Mouse (Mus musculus) ES-E14 (cell line): ENCODE data around the gene Dph6. TPM values are rescaled to one million over a fixed set of nuclear protein-coding genes. Genes with fewer than 3 reads are reported as not detected.

Experiments
- DNase-seq: peaks from one replicate; pipeline ENCODE4 v3.0.0-alpha.2; 2013; ENCODE audit warnings: low read depth, low spot score
- H3K27ac ChIP-seq: 2 replicates; pipeline ENCODE4 v1.5.1; 2012; ENCODE audit warnings: low read depth, mild to moderate bottlenecking, low read length, moderate library complexity, mixed read lengths; ENCODE audit not compliant: poor library complexity, insufficient read depth, severe bottlenecking
- H3K36me3 ChIP-seq: 2 replicates; pipeline ENCODE4 v1.6.1; 2012; ENCODE audit warnings: mild to moderate bottlenecking, low read length, moderate library complexity, mixed read lengths; ENCODE audit not compliant: control insufficient read depth, poor library complexity, insufficient read depth, severe bottlenecking
- H3K4me1 ChIP-seq, 2 experiments: fragments of 150-350 bp in 1 of 2; sonication (generic) in 1 of 2; 2 replicates each; pipeline ENCODE4 v1.6.1; 2012; ENCODE audit warnings: low read length in 2 of 2, mild to moderate bottlenecking in 1 of 2, mixed read lengths in 1 of 2; ENCODE audit not compliant: control insufficient read depth in 2 of 2, insufficient read depth in 2 of 2, poor library complexity in 1 of 2
- H3K4me3 ChIP-seq, 2 experiments: fragments of 150-350 bp in 1 of 2; sonication (generic) in 1 of 2; 2 replicates each; pipeline ENCODE4 v1.5.1; 2012; ENCODE audit warnings: low read length in 2 of 2, low read depth in 1 of 2, mild to moderate bottlenecking in 1 of 2, mixed read lengths in 1 of 2; ENCODE audit not compliant: insufficient read depth in 1 of 2, poor library complexity in 1 of 2, severe bottlenecking in 1 of 2
- H3K9ac ChIP-seq: 2 replicates; pipeline ENCODE4 v1.6.1; 2012; ENCODE audit warnings: low read depth, mild to moderate bottlenecking, low read length, mixed read lengths; ENCODE audit not compliant: poor library complexity, insufficient read depth, severe bottlenecking
- H3K9me3 ChIP-seq: fragments of 150-350 bp; sonication (generic); 2 replicates; pipeline ENCODE4 v1.6.1; 2012; ENCODE audit warnings: low read depth, mild to moderate bottlenecking, low read length; ENCODE audit not compliant: control insufficient read depth, insufficient read depth
- CHD2 ChIP-seq: IDR thresholded peaks from 2 replicates; pipeline ENCODE4 v1.6.1; 2014; ENCODE audit warnings: mild to moderate bottlenecking, low read depth, low read length, inconsistent platforms
- HCFC1 ChIP-seq: IDR thresholded peaks from 2 replicates; pipeline ENCODE4 v1.6.1; 2012; ENCODE audit warnings: low read length, inconsistent platforms, borderline replicate concordance; ENCODE audit not compliant: insufficient read depth
- MAFK ChIP-seq: IDR thresholded peaks from 2 replicates; pipeline ENCODE4 v1.6.1; 2014; ENCODE audit warnings: mild to moderate bottlenecking, low read depth, low read length, inconsistent platforms; ENCODE audit not compliant: insufficient read depth
- ZC3H11A ChIP-seq: IDR thresholded peaks from 2 replicates; pipeline ENCODE4 v1.6.1; 2012; ENCODE audit warnings: low read depth, mild to moderate bottlenecking, inconsistent platforms, low read length, borderline replicate concordance
- ZNF384 ChIP-seq: IDR thresholded peaks from 2 replicates; pipeline ENCODE4 v1.6.1; 2012; ENCODE audit warnings: low read depth, low read length, inconsistent platforms
- in situ Hi-C, 2 experiments: fragments of 600-800 bp; cut with MboI; formaldehyde crosslinking; loops; one replicate each; pipeline ENCODE4 v1.15.1; 2025; ENCODE audit warnings: low sequenced_read_pairs in 2 of 2, inconsistent platforms in 1 of 2; ENCODE audit not compliant: unreplicated experiment in 2 of 2
- total RNA-seq: library from RNA; depleted of rRNA; stranded (reverse); fragments of 300-350 nt; gene quantifications from 2 replicates; pipeline ENCODE4 v1.2.3, GENCODE M21; 2012

The Dph6 gene
- total RNA-seq, 1 experiment: 15.3 TPM

DNA sequence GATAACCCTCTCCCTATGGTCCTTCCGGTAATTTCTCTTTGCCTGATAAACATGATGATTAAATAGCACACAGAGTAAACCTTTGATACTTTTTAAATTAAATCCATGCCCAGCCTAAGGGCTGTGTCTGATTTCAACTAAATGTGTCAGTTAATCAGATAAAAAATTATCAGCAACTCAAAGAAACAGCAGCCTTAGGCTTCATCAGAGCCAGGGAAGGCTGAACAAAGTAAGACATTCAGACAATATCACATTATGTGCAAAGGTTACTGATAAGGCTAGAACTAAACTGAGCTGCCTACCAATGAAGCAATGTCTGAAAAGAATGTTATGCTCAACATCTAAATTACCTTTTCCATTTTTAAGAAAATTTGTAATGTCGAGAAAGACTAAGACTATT, 74.0 kb downstream of the Dph6 start:
- in situ Hi-C loops: no loop called here
- no peaks in the 10 kb centered on the region for H3K9me3 ChIP-seq
- no peaks in the 10 kb centered on the region for H3K36me3 ChIP-seq
- no peaks in the 10 kb centered on the region for H3K4me1 ChIP-seq
- DNase-seq: no peak
- no peak overlapping the region for H3K27ac ChIP-seq
- no peak overlapping the region for H3K4me3 ChIP-seq
- TF ChIP-seq CHD2 (no peak), ZNF384 (no peak), MAFK (no peak), HCFC1 (no peak), ZC3H11A (no peak)
- H3K9ac ChIP-seq: no peak overlapping the region

GRCm38 (mm10) chr2:114543000-114543622, 111.7 kb downstream of the Dph6 start:
- in situ Hi-C loops: no loop called here
- no peak for DNase-seq
- H3K9me3 ChIP-seq: no peaks in the 10 kb centered on the region
- TF ChIP-seq ZNF384 (no peak), ZC3H11A (no peak), MAFK (no peak), HCFC1 (no peak), CHD2 (no peak)
- no peak overlapping the region for H3K4me3 ChIP-seq
- H3K36me3 ChIP-seq: no peaks in the 10 kb centered on the region
- no peaks in the 10 kb centered on the region for H3K4me1 ChIP-seq
- H3K9ac ChIP-seq: no peak overlapping the region
- H3K27ac ChIP-seq: no peak overlapping the region

- in situ Hi-C loops: no loop called here
- no peak for TF ChIP-seq ZC3H11A
- TF ChIP-seq HCFC1: no peak
- TF ChIP-seq ZNF384: no peak
- no peak for TF ChIP-seq MAFK
- TF ChIP-seq CHD2: no peak
- DNase-seq: no peak
- H3K36me3 ChIP-seq: no peaks in the 10 kb centered on the region
- H3K4me1 ChIP-seq: no peaks in the 10 kb centered on the region
- H3K9ac ChIP-seq: no peak overlapping the region
- no peak overlapping the region for H3K27ac ChIP-seq
- H3K9me3 ChIP-seq: no peaks in the 10 kb centered on the region
- H3K4me3 ChIP-seq: no peak overlapping the region
Measured at GRCm38 (mm10) chr2:114542325-114542724, 112.4 kb downstream of the Dph6 start.

- TF ChIP-seq CHD2 (no peak), MAFK (no peak), ZC3H11A (no peak), ZNF384 (no peak), HCFC1 (no peak)
- in situ Hi-C loops: no loop called here
- Histone ChIP-seq H3K9me3 (no peaks in the 10 kb centered on the region), H3K4me3 (no peak overlapping the region), H3K4me1 (no peaks in the 10 kb centered on the region), H3K27ac (no peak overlapping the region), H3K9ac (no peak overlapping the region), H3K36me3 (no peaks in the 10 kb centered on the region)
- DNase-seq: no peak
Measured at GRCm38 (mm10) chr2:114540416-114540815, 114.3 kb downstream of the Dph6 start.

- Histone ChIP-seq H3K9me3 (no peaks in the 10 kb centered on the region), H3K4me3 (no peak overlapping the region), H3K9ac (no peak overlapping the region), H3K36me3 (no peaks in the 10 kb centered on the region), H3K27ac (no peak overlapping the region), H3K4me1 (no peaks in the 10 kb centered on the region)
- TF ChIP-seq ZC3H11A (no peak), ZNF384 (no peak)
- DNase-seq: no peak
- in situ Hi-C loops: no loop called here
Measured at GRCm38 (mm10) chr2:114536032-114536431, 118.7 kb downstream of the Dph6 start.
